Mouse (Mus musculus) G1E (cell line): ENCODE results near the gene Rgs7. TPM values are rescaled to one million over a fixed set of nuclear protein-coding genes. Genes with fewer than 3 reads are reported as not detected.

Experiments
- ATAC-seq: 2 replicates; pipeline ENCODE4 v1.8.0; 2016; ENCODE audit warnings: mild to moderate bottlenecking; ENCODE audit not compliant: insufficient number of reproducible peaks, poor library complexity, low FRiP score, severe bottlenecking; ENCODE audit errors: extremely low read depth
- DNase-seq: peaks from one replicate; pipeline ENCODE4 v3.0.0; 2012; ENCODE audit warnings: low spot score
- H3K27me3 ChIP-seq: 2 replicates; pipeline ENCODE4 v1.6.1; 2012; ENCODE audit warnings: mild to moderate bottlenecking, low read length, inconsistent platforms; ENCODE audit not compliant: insufficient read depth
- H3K36me3 ChIP-seq: replicated peaks from 2 replicates; pipeline ENCODE3; 2012; ENCODE audit warnings: mild to moderate bottlenecking, inconsistent platforms
- H3K4me1 ChIP-seq: 2 replicates; pipeline ENCODE4 v1.6.1; 2012; ENCODE audit warnings: low read depth, low read length, inconsistent platforms, mixed read lengths; ENCODE audit not compliant: insufficient read depth
- H3K4me3 ChIP-seq: 2 replicates; pipeline ENCODE4 v1.5.1; 2012; ENCODE audit warnings: low read depth, mild to moderate bottlenecking, inconsistent platforms, low read length, moderate library complexity, mixed read lengths
- H3K9me3 ChIP-seq: replicated peaks from 2 replicates; pipeline ENCODE4 v1.6.1; 2012; ENCODE audit warnings: inconsistent platforms
- CTCF ChIP-seq: IDR thresholded peaks from 2 replicates; pipeline ENCODE4 v1.5.1; 2012; ENCODE audit warnings: low read depth, low read length, inconsistent platforms, mixed read lengths
- GATA1 ChIP-seq: IDR thresholded peaks from 2 replicates; pipeline ENCODE4 v1.6.1; 2012; ENCODE audit warnings: borderline replicate concordance, low read length, inconsistent platforms, mixed read lengths
- GATA2 ChIP-seq: IDR thresholded peaks from 2 replicates; pipeline ENCODE4 v1.6.1; 2012; ENCODE audit warnings: low read depth, low read length, inconsistent platforms, borderline replicate concordance
- POLR2AphosphoS5 ChIP-seq: IDR thresholded peaks from 2 replicates; pipeline ENCODE4 v1.6.1; 2012; ENCODE audit warnings: low read depth, low read length, inconsistent platforms; ENCODE audit not compliant: insufficient replicate concordance
- TAL1 ChIP-seq: conservative IDR thresholded peaks from 2 replicates; pipeline ENCODE4 v1.6.1; 2012; ENCODE audit warnings: low read depth, low read length, inconsistent platforms, mixed read lengths
- polyA plus RNA-seq: library from polyadenylated mRNA; stranded (reverse); fragments of >175 nt; gene quantifications from 2 replicates; pipeline ENCODE4 v1.2.3, GENCODE M21; 2012
- total RNA-seq, 2 experiments: library from RNA; stranded (forward) in 1 of 2; stranded (reverse) in 1 of 2; fragments of 200-1000 nt in 1 of 2; fragments of >200 nt in 1 of 2; fragmentation: Nextera tagmentation in 1 of 2; gene quantifications; 2 replicates each; pipeline ENCODE4 v1.2.3; 2014 to 2017

Rgs7 gene
- total and polyA plus RNA-seq, 3 experiments = 0.05 TPM; not detected in 2

DNA sequence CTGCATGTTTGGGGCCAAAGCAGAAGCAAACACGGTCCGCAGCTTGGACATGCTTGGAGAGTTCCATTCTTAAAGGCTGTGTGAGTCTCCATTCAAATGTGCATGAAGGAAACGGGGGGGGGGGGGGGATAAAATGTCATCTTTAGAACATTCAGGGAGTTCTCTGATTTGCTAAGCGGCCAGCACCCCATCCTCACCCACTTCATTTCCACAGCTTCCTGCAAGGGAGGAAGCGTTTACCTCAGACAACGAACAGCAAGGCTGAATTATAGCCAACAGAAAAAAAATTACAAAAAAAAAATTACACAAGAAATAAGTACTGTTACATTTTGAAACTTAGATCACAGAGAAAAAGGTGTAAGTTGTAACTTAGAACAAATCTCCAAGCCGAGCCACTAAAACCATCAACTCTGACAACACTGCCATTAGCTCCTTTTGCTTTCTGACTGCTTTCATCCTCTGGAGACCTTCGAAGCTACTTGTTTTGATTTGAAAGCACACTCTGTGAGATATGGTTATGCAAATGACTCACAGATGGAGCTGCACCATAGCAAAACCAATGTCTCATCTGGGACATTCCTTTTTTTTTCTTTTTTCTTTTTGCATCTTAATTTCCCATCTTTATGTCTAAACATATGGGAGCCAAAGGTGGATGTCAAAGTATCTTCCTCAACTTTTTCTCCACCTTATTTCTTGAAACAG, 23.1 kb downstream of the Rgs7 start:
- ATAC-seq (no peak), DNase-seq (no peak)
- H3K4me1 ChIP-seq = no peaks in the 10 kb centered on the region
- H3K9me3 ChIP-seq = peaks cover 10% of the 10 kb centered on the region; the same call in 1 of the 2 replicates
- no peak overlapping the region for H3K4me3 ChIP-seq
- no peak for TF ChIP-seq GATA2
- no peak for TF ChIP-seq POLR2AphosphoS5
- TF ChIP-seq CTCF = no peak
- TF ChIP-seq GATA1 = no peak
- no peak for TF ChIP-seq TAL1
- H3K36me3 ChIP-seq = no peaks in the 10 kb centered on the region
- no peaks in the 10 kb centered on the region for H3K27me3 ChIP-seq

DNA sequence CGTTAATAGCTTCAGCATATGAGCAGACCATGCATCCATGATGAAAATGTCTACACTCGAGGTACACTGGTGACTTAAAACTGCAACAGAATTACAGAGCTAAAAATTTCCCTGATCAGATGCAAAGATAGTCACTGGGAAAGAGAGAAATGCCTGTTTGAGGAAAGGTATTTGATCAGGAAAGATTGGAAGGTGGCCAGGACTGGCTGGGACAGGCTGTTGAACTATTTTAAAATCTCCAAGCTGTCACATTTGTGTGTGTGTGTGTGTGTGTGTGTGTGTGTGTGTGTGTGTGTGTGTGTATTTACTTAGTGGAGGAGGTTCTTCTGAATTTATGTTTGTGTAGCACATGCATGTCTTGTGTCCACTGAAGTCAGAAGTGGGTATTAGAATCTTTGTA, 27.7 kb downstream of the Rgs7 start:
- H3K36me3 ChIP-seq = no peaks in the 10 kb centered on the region
- no peak for DNase-seq
- H3K27me3 ChIP-seq = no peaks in the 10 kb centered on the region
- H3K9me3 ChIP-seq = peaks cover 6% of the 10 kb centered on the region; the same call in 1 of the 2 replicates
- ATAC-seq = no peak
- no peak overlapping the region for H3K4me3 ChIP-seq
- TF ChIP-seq GATA1 (no peak), CTCF (no peak), TAL1 (no peak), GATA2 (no peak), POLR2AphosphoS5 (no peak)
- H3K4me1 ChIP-seq = no peaks in the 10 kb centered on the region

DNA sequence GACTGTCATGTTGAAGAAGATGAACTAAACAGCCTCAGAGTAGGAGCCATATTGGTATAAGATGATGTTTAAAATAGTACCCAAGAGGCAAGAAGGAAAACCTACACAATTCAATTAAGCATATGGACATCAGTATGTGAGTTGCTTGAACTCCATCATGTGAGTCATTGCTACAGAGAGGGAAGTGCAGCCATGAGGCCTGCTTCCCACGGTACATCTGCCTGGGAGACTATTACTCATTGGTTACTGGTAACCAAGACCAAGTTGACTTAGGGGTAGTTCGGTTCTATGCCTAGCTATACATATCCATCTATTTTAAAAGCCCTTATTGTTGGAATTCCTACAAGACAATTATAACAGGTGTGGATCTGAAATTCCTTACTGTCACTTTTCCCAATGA, 29.9 kb downstream of the Rgs7 start:
- TF ChIP-seq CTCF = no peak
- TF ChIP-seq TAL1 = no peak
- no peak for TF ChIP-seq POLR2AphosphoS5
- H3K27me3 ChIP-seq = no peaks in the 10 kb centered on the region
- no peaks in the 10 kb centered on the region for H3K36me3 ChIP-seq
- DNase-seq = no peak
- ATAC-seq = no peak
- H3K9me3 ChIP-seq = peaks cover 6% of the 10 kb centered on the region; the same call in 1 of the 2 replicates
- H3K4me3 ChIP-seq = no peak overlapping the region
- H3K4me1 ChIP-seq = no peaks in the 10 kb centered on the region

DNA sequence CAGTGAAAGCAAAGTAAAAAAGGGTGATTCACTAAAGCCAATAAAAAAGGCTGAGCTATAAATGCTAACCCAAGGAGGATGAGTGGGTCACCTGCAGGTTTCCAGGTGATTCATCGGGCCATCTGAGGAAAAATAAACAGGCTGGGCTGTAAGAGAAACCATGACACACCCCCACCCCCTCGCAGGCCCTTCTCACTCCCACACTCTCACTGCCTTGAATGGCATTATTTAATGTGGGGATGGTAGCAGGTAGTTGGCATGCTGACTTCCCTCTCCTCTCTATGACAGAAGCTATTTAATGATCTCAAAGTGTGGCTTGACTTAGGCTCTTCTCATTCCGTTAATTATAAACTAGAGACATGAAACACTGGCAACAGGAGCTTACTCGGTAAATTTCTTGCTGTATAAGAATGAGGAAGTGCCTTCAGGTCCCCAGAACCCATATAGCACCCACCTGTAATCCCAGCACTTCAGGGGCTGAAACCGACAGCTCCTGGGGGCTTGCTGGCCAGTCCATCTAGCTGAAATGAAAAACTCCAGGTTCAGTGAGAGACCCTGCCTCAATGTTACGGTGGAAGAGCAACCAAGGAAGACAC, 38.2 kb downstream of the Rgs7 start:
- Histone ChIP-seq H3K4me3 (no peak overlapping the region), H3K27me3 (no peaks in the 10 kb centered on the region), H3K36me3 (no peaks in the 10 kb centered on the region), H3K4me1 (no peaks in the 10 kb centered on the region), H3K9me3 (0 out of 2 replicates have a peak, but pooled peaks cover 2% of the 10 kb centered on the region)
- DNase-seq = no peak
- no peak for TF ChIP-seq CTCF
- no peak for TF ChIP-seq GATA1
- no peak for TF ChIP-seq GATA2
- TF ChIP-seq TAL1 = no peak
- no peak for TF ChIP-seq POLR2AphosphoS5
- ATAC-seq = no peak

DNA sequence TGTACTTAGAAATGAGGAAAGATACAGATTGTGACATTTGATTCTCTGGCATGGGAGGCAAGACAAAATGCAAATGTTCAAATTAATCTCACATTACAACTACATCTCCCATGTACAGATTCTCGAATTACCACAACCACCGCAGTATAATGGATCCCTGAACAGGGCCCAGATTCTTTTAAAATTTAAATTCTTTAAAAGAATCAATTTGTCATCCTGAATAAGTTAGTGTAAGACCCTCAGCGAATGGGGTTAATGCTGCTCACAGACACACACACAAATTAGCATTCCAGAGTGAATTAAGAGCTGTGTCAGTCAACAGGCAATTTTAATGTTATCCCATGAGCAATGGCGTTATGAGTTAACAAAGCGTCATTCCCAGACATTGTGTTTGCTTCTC, 44.3 kb downstream of the Rgs7 start:
- DNase-seq (no peak), ATAC-seq (no peak)
- no peak for TF ChIP-seq TAL1
- no peak for TF ChIP-seq GATA2
- no peak for TF ChIP-seq CTCF
- no peak for TF ChIP-seq POLR2AphosphoS5
- no peak for TF ChIP-seq GATA1

DNA sequence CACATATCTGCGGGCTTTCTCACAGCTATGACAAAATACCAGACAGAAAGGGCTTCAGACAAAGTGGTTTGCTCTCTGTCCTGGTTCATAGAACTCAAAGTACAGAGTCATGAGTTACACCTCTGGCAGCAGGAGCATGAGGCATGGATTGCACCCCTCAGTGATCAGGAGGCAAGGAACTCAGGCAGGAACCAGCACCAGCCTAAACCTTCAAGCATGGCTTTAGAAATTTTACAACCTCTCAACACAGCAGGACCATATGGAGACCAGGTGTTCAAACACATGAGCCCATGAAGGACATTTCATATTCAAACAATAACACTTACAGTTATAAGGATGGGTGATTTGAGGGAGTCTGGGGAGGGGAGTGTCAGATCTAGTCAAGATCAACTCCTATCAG, 49.4 kb downstream of the Rgs7 start:
- DNase-seq (no peak), ATAC-seq (no peak)
- Histone ChIP-seq H3K9me3 (peaks cover 18% of the 10 kb centered on the region), H3K36me3 (no peaks in the 10 kb centered on the region), H3K4me1 (no peaks in the 10 kb centered on the region), H3K4me3 (no peak overlapping the region), H3K27me3 (no peaks in the 10 kb centered on the region)
- TF ChIP-seq TAL1 = no peak
- no peak for TF ChIP-seq GATA1
- no peak for TF ChIP-seq POLR2AphosphoS5
- TF ChIP-seq CTCF = no peak
- TF ChIP-seq GATA2 = no peak

More for the DNA sequence above, 44.3 kb downstream of the Rgs7 start:
- no peak overlapping the region for H3K4me3 ChIP-seq
- H3K36me3 ChIP-seq = no peaks in the 10 kb centered on the region
- no peaks in the 10 kb centered on the region for H3K27me3 ChIP-seq
- H3K4me1 ChIP-seq = no peaks in the 10 kb centered on the region
- H3K9me3 ChIP-seq = peaks cover 7% of the 10 kb centered on the region
